Mouse (Mus musculus): Measurements from ENCODE around the gene Camkv.

Gene Camkv

GRCm38 (mm10) chr9:107925251-107925650, 10.2 kb upstream of the Camkv start:
- DNase-seq = no peak

- no peak for DNase-seq
These were observed 8.5 kb upstream of the Camkv start for GRCm38 (mm10) chr9:107926920-107927420.

- no peak for DNase-seq
These were observed 7.7 kb upstream of the Camkv start for GRCm38 (mm10) chr9:107927749-107928148.

DNA sequence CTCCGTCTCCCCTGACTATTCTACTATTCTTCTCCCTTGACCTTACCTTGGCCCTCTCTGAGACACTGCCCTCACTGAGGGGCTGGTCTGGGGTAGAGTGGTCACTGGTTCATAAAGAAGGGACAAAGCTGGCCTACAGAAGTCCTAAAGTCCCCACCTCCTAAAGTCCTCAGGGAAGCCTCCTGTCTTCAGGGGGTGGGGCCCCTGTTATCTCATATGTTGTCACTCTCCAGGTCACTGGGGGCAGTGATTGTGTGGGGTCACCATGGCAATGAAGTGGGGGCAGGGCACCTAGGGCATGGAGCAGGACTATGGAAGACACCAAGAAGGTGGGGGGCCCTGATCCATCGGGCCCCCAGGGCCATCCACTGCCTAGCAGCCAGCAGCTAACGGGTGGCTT, 7.3 kb upstream of the Camkv start, which contains the start of gene Actl11:
Gene Actl11 (plus strand): TSS at position 301 of the 400 bp plus-strand sequence.
- no peak for DNase-seq

DNA sequence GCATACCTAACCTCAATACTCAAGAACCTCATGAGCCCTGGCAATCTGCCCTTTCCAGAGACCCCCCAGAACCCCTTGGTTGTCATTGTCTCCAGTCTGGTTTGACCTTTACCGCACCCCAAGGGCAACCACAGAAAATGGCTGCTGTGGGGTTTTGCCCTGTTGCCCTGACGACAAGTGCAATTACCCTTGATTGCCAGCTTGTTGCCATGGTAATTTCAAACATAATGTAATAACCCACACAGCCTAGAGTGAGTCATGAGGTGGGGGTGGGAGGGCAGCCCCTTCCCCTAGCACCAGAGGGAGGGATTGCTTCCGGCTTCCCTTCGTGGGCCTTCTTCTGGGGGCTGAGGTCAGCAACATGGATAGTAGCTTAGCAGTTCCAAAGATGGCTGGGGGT, 3.3 kb upstream of the Camkv start:
- no peak for DNase-seq

DNA sequence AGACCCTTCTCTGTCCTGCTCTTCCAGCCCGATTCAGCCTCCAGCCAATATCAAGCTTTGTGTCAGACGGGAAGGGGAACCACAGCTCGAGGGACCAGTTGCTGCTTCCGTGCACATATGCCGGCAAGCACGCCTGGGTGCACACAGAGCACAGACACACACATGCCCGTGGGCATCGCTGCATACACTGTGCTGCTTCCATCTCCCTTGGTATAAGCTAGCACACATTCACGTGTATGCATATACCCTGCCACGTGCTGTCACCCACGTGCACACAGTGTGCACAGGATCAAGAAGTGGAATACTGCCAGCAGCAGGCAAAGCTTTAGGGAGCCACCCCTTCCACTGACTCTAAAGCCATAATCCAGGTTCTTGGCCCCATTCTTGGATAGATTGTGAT, 1.3 kb upstream of the Camkv start:
- no peak for DNase-seq

- DNase-seq = peak; percentile 87
These were observed 328 bp downstream of the Camkv start for GRCm38 (mm10) chr9:107935790-107936214.

- peak; percentile 28 for DNase-seq
These were observed 845 bp downstream of the Camkv start for GRCm38 (mm10) chr9:107936215-107936822.

GRCm38 (mm10) chr9:107936831-107937230, 1.4 kb downstream of the Camkv start:
- DNase-seq = no peak

DNA sequence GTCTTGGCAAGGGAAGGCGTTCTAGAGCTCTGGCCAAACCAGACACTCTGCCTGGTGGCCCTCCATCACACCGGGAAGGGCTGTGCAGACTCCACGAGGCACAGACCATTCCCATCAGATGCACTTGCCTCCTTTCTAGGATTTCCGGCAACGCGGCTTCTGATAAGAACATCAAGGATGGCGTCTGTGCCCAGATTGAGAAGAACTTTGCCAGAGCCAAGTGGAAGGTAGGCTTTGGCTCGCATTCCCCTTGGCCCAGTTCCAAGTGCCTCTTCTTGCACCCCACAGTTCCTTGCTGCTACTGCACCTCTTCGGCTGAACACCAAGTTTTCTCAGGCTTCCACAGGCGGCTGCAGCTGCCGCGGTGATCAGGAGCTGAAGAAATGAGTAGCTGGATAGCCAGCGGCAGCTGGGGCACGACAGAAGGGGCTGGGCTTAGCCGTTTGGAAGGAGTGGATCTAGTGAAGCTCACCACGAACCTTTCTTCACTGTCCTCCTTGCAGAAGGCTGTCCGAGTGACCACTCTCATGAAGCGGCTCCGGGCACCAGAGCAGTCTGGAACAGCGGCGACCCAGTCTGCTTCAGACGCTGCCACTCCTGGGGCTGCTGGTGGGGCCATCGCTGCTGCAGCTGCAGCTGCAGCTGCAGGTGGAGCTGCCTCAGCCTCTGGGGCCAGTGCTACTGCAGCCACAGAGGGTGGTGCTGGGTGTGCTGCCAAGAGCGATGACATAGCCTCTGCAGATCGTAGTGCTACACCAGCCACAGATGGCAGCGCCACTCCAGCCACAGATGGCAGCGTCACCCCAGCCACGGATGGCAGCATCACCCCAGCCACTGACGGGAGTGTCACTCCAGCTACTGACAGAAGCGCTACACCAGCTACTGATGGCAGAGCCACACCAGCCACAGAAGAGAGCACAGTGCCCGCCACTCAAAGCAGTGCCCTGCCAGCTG, 12.0 kb downstream of the Camkv start:
- DNase-seq = no peak

- DNase-seq = no peak
These were observed 13.9 kb downstream of the Camkv start for GRCm38 (mm10) chr9:107949184-107949921.

- DNase-seq = no peak
These were observed 14.4 kb downstream of the Camkv start, which contains the start of gene Traip for GRCm38 (mm10) chr9:107949922-107950235. Traip (plus strand) TSS chr9:107950136.

DNA sequence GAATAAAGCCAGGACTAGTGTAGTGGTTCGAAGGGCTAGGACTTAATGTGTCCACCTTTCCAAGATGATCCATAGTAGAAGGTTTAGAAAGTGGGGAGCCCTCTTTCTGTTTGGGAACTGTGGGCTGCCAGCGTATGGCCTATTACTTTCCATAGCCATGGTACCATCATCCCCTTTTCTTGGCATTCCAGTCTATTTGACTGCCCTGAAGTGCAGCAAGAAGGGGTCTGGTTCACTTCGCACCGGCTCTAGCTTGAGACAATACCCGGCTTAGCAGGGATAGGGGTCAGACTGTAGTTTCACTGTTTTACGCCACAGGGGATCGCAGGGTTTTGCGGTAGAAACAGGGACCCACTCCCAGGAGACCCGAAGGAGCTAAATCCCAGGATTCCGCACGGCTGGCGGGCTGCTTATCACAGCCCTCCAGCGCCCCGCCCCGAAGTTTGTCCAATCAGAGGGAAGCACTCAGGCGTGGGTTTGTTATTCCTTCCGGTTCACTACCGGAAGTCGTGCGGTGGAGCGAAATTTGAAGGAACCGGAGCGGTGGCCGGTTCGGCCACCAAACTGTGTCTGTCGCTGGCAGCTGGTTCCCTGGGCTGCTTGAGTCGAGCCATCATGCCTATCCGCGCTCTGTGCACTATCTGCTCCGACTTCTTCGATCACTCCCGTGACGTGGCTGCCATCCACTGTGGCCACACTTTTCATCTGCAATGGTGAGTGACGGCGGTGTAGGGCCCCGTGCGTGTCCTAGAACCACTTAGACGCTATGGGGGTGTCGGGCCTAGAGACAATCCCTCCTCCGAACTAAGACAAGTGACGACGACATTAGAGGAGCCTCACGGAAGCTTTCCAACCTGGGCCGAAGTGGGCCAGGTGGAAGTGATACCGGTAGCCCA, 15.2 kb downstream of the Camkv start:
- peak; percentile 87 for DNase-seq

GRCm38 (mm10) chr9:107955613-107956289, 20.3 kb downstream of the Camkv start:
- DNase-seq = no peak

DNA sequence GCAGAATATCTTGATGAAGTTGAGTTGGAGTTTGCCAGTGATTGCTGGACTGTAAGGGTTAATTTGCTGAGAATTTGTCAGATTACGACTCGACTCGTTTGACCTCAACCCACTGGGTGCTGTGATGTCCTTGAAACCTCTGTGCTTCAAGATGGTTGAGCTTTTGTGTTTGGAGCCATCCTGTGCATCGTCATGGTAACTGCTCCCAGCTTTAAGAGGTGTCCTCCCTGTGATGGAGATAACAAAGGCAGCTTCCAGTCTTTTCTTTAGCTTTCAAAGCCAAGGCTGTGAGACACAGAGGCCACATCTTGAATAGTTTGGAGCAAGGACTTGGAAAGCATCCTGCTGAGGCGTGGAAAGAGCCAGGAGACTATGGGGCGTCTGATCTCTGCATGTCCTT, 21.7 kb downstream of the Camkv start:
- DNase-seq = no peak

GRCm38 (mm10) chr9:107959896-107960295, 24.4 kb downstream of the Camkv start:
- no peak for DNase-seq

GRCm38 (mm10) chr9:107960928-107961327, 25.5 kb downstream of the Camkv start:
- DNase-seq = peak; percentile 19

DNA sequence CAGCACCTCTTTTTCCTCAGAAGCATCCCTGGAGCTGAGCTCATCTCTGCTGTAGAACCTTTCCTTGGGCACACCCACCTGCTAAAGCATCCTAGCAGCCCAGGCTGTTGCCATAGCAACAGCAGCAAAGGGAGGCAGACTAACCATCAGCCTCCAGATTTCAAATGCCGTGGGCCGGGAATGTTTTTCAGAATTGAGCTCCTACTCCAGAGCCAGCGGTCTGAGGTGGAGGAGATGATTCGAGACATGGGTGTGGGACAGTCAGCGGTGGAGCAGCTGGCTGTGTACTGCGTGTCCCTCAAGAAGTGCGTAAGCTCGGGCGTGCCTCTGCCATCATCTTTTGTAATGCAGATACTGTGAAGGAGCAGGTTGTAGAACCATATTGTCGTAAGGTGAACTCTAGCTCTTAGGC, 25.9 kb downstream of the Camkv start:
- no peak for DNase-seq

DNA sequence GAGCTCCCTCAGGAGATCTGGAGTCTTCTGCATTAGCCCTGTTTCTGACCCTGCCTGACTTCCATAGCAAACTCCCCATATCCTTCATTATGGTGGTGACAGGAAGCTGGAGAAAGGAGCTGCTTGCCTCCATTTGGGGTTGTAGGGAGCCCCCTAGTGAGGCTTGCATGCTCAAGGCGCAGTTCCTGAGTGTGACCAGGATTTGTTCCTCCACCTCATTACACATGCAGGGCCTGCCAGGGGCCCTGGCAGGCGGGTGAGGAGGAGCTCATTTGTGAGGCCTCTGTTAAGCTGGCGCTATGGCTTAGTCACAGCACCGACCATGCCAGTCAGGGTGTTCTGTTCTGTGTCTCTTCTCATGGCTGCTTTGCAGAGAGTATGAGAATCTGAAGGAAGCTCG, 26.4 kb downstream of the Camkv start:
- peak; percentile 24 for DNase-seq

GRCm38 (mm10) chr9:107962916-107963315, 27.4 kb downstream of the Camkv start:
- DNase-seq = no peak

- peak; percentile 72 for DNase-seq
These were observed 28.2 kb downstream of the Camkv start for GRCm38 (mm10) chr9:107963700-107964099.

DNA sequence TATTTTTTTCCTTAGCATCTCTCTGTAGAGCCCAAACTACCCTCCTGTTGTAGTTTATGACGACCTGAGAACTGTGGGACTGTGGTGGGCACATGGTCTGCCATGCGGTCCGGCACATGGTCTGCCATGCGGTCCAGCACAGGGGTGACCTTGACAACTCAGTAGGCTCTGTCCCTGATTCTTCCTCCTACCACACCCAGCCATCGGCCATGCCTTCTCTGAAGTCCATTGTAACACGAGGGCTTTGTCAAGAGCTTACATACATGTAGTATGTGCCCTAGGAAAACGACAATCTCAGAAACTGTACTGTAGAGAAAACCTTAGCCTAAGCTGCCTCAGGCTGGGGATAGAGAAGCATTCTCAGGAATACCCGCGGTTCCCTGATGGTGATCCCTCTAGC, 29.2 kb downstream of the Camkv start:
- DNase-seq = no peak

All from thymus, postnatal 25 days (tissue).